ENCODE assay signal across 9 mouse cellular contexts in the genomic region with DNA sequence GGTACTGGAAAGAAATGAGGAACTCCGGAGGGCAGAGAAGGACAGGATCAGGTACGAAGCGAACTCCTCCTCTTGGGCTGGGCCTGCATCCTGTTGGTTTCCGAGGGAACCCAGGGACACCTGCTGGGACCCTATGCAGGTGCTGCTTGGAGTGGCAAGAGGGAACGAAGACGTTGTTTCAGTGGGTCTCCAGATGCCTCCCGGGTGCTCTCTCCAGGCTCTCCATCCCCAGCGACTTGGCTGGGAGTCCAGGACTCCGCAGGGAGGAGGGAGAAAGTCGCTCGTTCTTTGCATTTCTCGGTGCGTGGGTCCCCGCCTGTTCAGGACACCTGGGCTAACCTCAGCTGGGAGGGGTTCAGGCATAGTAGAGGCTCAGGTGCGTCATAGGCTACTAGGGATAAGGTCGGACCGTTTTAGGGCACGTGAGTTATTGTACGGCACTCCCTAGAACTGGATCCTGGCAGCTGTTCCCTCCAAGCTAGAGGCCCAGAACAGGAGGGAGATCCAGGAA. TPM values are rescaled to one million over a fixed set of nuclear protein-coding genes. Genes with fewer than 3 reads are reported as not detected.
DNase-seq lines count a peak whose midpoint lies in the region; ATAC-seq and TF ChIP-seq lines count a peak whose summit lies in the region.
"Had no signal": no experiment of that assay in that cellular context is flagged by ENCODE, and none has a peak within 500 bp of the region (broad histone marks: within the 10 kb centered on the region; RNA-seq: fewer than 3 reads in every experiment).

No protein-coding gene starts in this region.

- TF ChIP-seq POLR2A in CH12.LX (IDR thresholded peaks at IDR 0.05; ENCODE audit: low read depth, low read length) = no peak
- peak; percentile 4; the same call in 1 of the 2 replicates for TF ChIP-seq POLR2A in lung, adult 2 months (IDR thresholded peaks at IDR 0.05; ENCODE audit: borderline replicate concordance, extremely low read depth, low read depth, low read length)

- H3K79me2 ChIP-seq in CH12.LX (replicated peaks; ENCODE audit: control insufficient read depth, extremely low read depth, insufficient read depth, poor library complexity, severe bottlenecking) = no peaks in the 10 kb centered on the region; the same call in 1 of the 2 replicates

- dilution Hi-C loops in CH12.LX (cut with MboI; ENCODE audit: extremely low pct_ligation_motif_present, extremely low pct_unique_long_range_greater_than_20kb, low sequenced_read_pairs) = no loop called here

- TF ChIP-seq CTCF in CH12.LX (conservative IDR thresholded peaks at IDR 0.05 in 1 of 2, IDR thresholded peaks at IDR 0.05 in 1 of 2; ENCODE audit: low read depth in 2 of 2, low read length in 2 of 2) = no peak
- no peak for TF ChIP-seq CTCF in intestine, postnatal 0 days (IDR thresholded peaks at IDR 0.05; ENCODE audit: low read depth)
- TF ChIP-seq CTCF in lung, adult 2 months (IDR thresholded peaks at IDR 0.05; ENCODE audit: insufficient read depth, low read length) = no peak

- no peaks in the 10 kb centered on the region for H3K27me3 ChIP-seq in CH12.LX (replicated peaks)
- peaks cover 32% of the 10 kb centered on the region for H3K27me3 ChIP-seq in embryonic facial prominence, embryonic 10.5 days (replicated peaks; ENCODE audit: low read depth, poor library complexity, severe bottlenecking)
- H3K27me3 ChIP-seq in intestine, postnatal 0 days (replicated peaks; ENCODE audit: control insufficient read depth, insufficient read depth, low read length) = no peaks in the 10 kb centered on the region

- H3K9ac ChIP-seq in CH12.LX (ENCODE audit: insufficient read depth, low read depth) = no peak overlapping the region
- H3K9ac ChIP-seq in intestine, postnatal 0 days (ENCODE audit: low read depth, low read length) = peak overlapping the region; percentile 8

- TF ChIP-seq RAD21 in CH12.LX (IDR thresholded peaks at IDR 0.05; ENCODE audit: low read depth, low read length) = no peak

- no peak overlapping the region for H3K4me3 ChIP-seq in CH12.LX (replicated peaks in 1 of 3; ENCODE audit: low read depth in 2 of 3, low read length in 2 of 3, poor library complexity in 1 of 3)
- peak overlapping the region; percentile 53 for H3K4me3 ChIP-seq in embryonic facial prominence, embryonic 10.5 days
- H3K4me3 ChIP-seq in intestine, postnatal 0 days (ENCODE audit: low read depth, low read length) = peak overlapping the region; percentile 48
- H3K4me3 ChIP-seq in lung, adult 2 months (replicated peaks; ENCODE audit: extremely low read depth, low read depth, low read length) = peak overlapping the region; percentile 54

- DNase-seq in frontal cortex, postnatal 25 days (ENCODE audit: low spot score in 2 of 2) = no peak
- DNase-seq in CH12.LX (ENCODE audit: extremely low read depth) = no peak
- DNase-seq in embryonic facial prominence, embryonic 10.5 days (ENCODE audit: low spot score) = peak; percentile 25
- DNase-seq in lung, adult 2 months = peak; percentile 41
- DNase-seq in retina, embryonic 14.5 days (ENCODE audit: low spot score) = peak; percentile 32

- no peaks in the 10 kb centered on the region for H3K9me3 ChIP-seq in CH12.LX (replicated peaks; ENCODE audit: low read length)
- no peaks in the 10 kb centered on the region for H3K9me3 ChIP-seq in embryonic facial prominence, embryonic 10.5 days
- no peaks in the 10 kb centered on the region for H3K9me3 ChIP-seq in intestine, postnatal 0 days (ENCODE audit: control insufficient read depth)

- 5% methylated on average over 19 of the region's 19 CpGs for WGBS in embryonic facial prominence, embryonic 10.5 days
- WGBS in intestine, postnatal 0 days = 2% methylated on average over 19 of the region's 19 CpGs
- WGBS in lung, adult 2 months = 6% methylated on average over 19 of the region's 19 CpGs

- H3K36me3 ChIP-seq in CH12.LX (replicated peaks in 1 of 2; ENCODE audit: control insufficient read depth in 1 of 2, insufficient read depth in 1 of 2, low read length in 1 of 2) = no peaks in the 10 kb centered on the region
- H3K36me3 ChIP-seq in embryonic facial prominence, embryonic 10.5 days (replicated peaks) = no peaks in the 10 kb centered on the region
- no peaks in the 10 kb centered on the region for H3K36me3 ChIP-seq in intestine, postnatal 0 days (ENCODE audit: control insufficient read depth, insufficient read depth)

- in situ Hi-C loops in CH12.LX (cut with MboI; ENCODE audit: low pct_ligation_motif_present, low pct_unique_long_range_greater_than_20kb, low sequenced_read_pairs) = no loop called here

- no peak for TF ChIP-seq EP300 in CH12.LX (IDR thresholded peaks at IDR 0.05; ENCODE audit: low read length)

- 0 out of 2 replicates have a peak overlapping the region, but pooled peaks have one; percentile 40 for H3K4me2 ChIP-seq in CH12.LX (ENCODE audit: insufficient read depth, low read depth, poor library complexity, severe bottlenecking)
- H3K4me2 ChIP-seq in intestine, postnatal 0 days (replicated peaks; ENCODE audit: low read depth) = peak overlapping the region; percentile 86

- peak; percentile 51 for ATAC-seq in frontal cortex, adult (ENCODE audit: low TSS enrichment)
- peak; percentile 92 for ATAC-seq in intestine, postnatal 0 days
- no peak for ATAC-seq in erythroid progenitor cell, adult 5-6 weeks (replicated peaks; ENCODE audit: low FRiP score, poor library complexity, severe bottlenecking)

- H3K4me1 ChIP-seq in CH12.LX (ENCODE audit: control insufficient read depth in 1 of 2, insufficient read depth in 2 of 2) = no peaks in the 10 kb centered on the region
- peaks cover 12% of the 10 kb centered on the region for H3K4me1 ChIP-seq in embryonic facial prominence, embryonic 10.5 days
- 0 out of 2 replicates have a peak, but pooled peaks cover 3% of the 10 kb centered on the region for H3K4me1 ChIP-seq in intestine, postnatal 0 days (replicated peaks; ENCODE audit: control insufficient read depth, insufficient read depth, low read length)
- peaks cover 2% of the 10 kb centered on the region; the same call in 1 of the 2 replicates for H3K4me1 ChIP-seq in lung, adult 2 months (ENCODE audit: control insufficient read depth, insufficient read depth, low read length)

- no peak overlapping the region for H3K27ac ChIP-seq in CH12.LX (ENCODE audit: insufficient read depth, low read depth)
- H3K27ac ChIP-seq in embryonic facial prominence, embryonic 10.5 days (replicated peaks) = no peak overlapping the region; the same call in 1 of the 2 replicates
- peak overlapping the region; percentile 62 for H3K27ac ChIP-seq in intestine, postnatal 0 days (ENCODE audit: low read depth, low read length)

TF ChIP-seq in CH12.LX, 34 proteins besides CTCF, POLR2A, EP300 and RAD21:
- TF ChIP-seq MAX (IDR thresholded peaks at IDR 0.05; ENCODE audit: low read length) (no peak), POLR2AphosphoS2 (IDR thresholded peaks at IDR 0.05; ENCODE audit: low read depth, low read length) (no peak), TBP (conservative IDR thresholded peaks at IDR 0.05; ENCODE audit: low read depth, low read length) (no peak), E2F4 (IDR thresholded peaks at IDR 0.05; ENCODE audit: insufficient replicate concordance, low read depth, low read length) (no peak), GABPA (IDR thresholded peaks at IDR 0.05; ENCODE audit: insufficient replicate concordance, low read depth, low read length) (no peak), ELF1 (IDR thresholded peaks at IDR 0.05; ENCODE audit: low read depth, low read length) (no peak)
TF ChIP-seq in CH12.LX: peak in this region for 0.

RNA-seq across cellular contexts. Expression of gene Exph5, which starts 0.4 kb away (rescaled TPM):
- total RNA-seq in CH12.LX (2012; rRNA removed) (not detected in 2 replicates), CH12.LX (2014; rRNA removed) (not detected in 2 replicates)
- 0.04 TPM in 1 of 2 replicates, not detected in the other for polyA plus RNA-seq in CH12.LX (2012; ENCODE audit: insufficient read length, low read depth)
- polyA plus RNA-seq in embryonic facial prominence, embryonic 10.5 days (2016; fragmentation: Nextera tagmentation; extraction: Ambion mirVana) = 1.7 TPM in 2 replicates
- 2.4 and 3.1 TPM in 2 replicates for polyA plus RNA-seq in intestine, postnatal 0 days (2015; fragmentation: Nextera tagmentation; extraction: Ambion mirVana)
- polyA plus RNA-seq in lung, adult 2 months (2012; rRNA removed) = 3.4 and 4.8 TPM in 2 replicates
- not detected in 2 replicates for total RNA-seq in erythroid progenitor cell, adult 5-6 weeks (2015; ENCODE audit: low replicate concordance)
- not detected in 2 replicates for total RNA-seq in erythroid progenitor cell, adult 5-6 weeks (2017; ENCODE audit: low replicate concordance)
- polyA plus RNA-seq: C2C12 had no signal

RNA-seq across cellular contexts. Expression of gene Ddx10, which starts 54.0 kb away (rescaled TPM):
- 23.4 and 29.1 TPM in 2 replicates for total RNA-seq in CH12.LX (2012; rRNA removed)
- total RNA-seq in CH12.LX (2014; rRNA removed) = 36.1 and 39.2 TPM in 2 replicates
- 64.2 and 65.1 TPM in 2 replicates for polyA plus RNA-seq in CH12.LX (2012; ENCODE audit: insufficient read length, low read depth)
- polyA plus RNA-seq in embryonic facial prominence, embryonic 10.5 days (2016; fragmentation: Nextera tagmentation; extraction: Ambion mirVana) = 30.3 and 30.8 TPM in 2 replicates
- 12.5 and 12.7 TPM in 2 replicates for polyA plus RNA-seq in intestine, postnatal 0 days (2015; fragmentation: Nextera tagmentation; extraction: Ambion mirVana)
- 1.1 and 2.0 TPM in 2 replicates for polyA plus RNA-seq in lung, adult 2 months (2012; rRNA removed)
- total RNA-seq in erythroid progenitor cell, adult 5-6 weeks (2015; ENCODE audit: low replicate concordance) = 4.0 and 14.7 TPM in 2 replicates
- total RNA-seq in erythroid progenitor cell, adult 5-6 weeks (2017; ENCODE audit: low replicate concordance) = 3.4 and 4.0 TPM in 2 replicates

Comparison
In these comparisons a context has a peak if more than half of its experiments do, and no peak if none do; other contexts are left out.
1. DNase-seq: peak in embryonic facial prominence, embryonic 10.5 days (single experiment), lung, adult 2 months (single experiment) and retina, embryonic 14.5 days (single experiment); none in frontal cortex, postnatal 25 days (0 of 2) and CH12.LX (single experiment).
2. H3K4me3 ChIP-seq: peak in embryonic facial prominence, embryonic 10.5 days (single experiment), intestine, postnatal 0 days (single experiment) and lung, adult 2 months (single experiment); none in CH12.LX (0 of 3).